Mouse (Mus musculus) forebrain, embryonic 14.5 days (tissue): ENCODE measurements around the gene Ifne. TPM values are rescaled to one million over a fixed set of nuclear protein-coding genes. Genes with fewer than 3 reads are reported as not detected.
A peak's percentile ranks its signal among the peaks of the same experiment; 100 is the strongest.
"Not testable (repeated sequence)": the region's sequence is repeated elsewhere in the genome, so short reads cannot be mapped to it uniquely, and the experiment has no call there.

Experiments used
- ATAC-seq: fragments of 200-750 bp; cut with Nextera tagmentation; 2 replicates; pipeline ENCODE4 v1.8.0; 2017; ENCODE audit warnings: mild to moderate bottlenecking, moderate library complexity
- DNase-seq: peaks from one replicate; pipeline ENCODE4 v3.0.0-alpha.2; 2015; ENCODE audit warnings: low spot score
- H3K27ac ChIP-seq: fragments of 300-500 bp; sonication (generic); 2 replicates; pipeline ENCODE4 v1.5.1; 2014; ENCODE audit warnings: low read depth, mild to moderate bottlenecking, control low read depth, low read length, moderate library complexity
- H3K27me3 ChIP-seq: fragments of 300-500 bp; sonication (generic); replicated peaks from 2 replicates; pipeline ENCODE4 v1.6.1; 2014; ENCODE audit warnings: low read length, control low read depth, mixed read lengths; ENCODE audit not compliant: control insufficient read depth, insufficient read depth
- H3K36me3 ChIP-seq: fragments of 300-500 bp; sonication (generic); 2 replicates; pipeline ENCODE4 v1.6.1; 2014; ENCODE audit warnings: low read length, control low read depth; ENCODE audit not compliant: control insufficient read depth, insufficient read depth
- H3K4me1 ChIP-seq: fragments of 300-500 bp; sonication (generic); 2 replicates; pipeline ENCODE4 v1.6.1; 2014; ENCODE audit warnings: antibody characterized with exemption, low read length, control low read depth; ENCODE audit not compliant: control insufficient read depth, insufficient read depth
- H3K4me2 ChIP-seq: fragments of 300-500 bp; sonication (generic); 2 replicates; pipeline ENCODE4 v1.6.1; 2014; ENCODE audit warnings: mild to moderate bottlenecking, control low read depth, low read length
- H3K4me3 ChIP-seq: fragments of 300-500 bp; sonication (generic); 2 replicates; pipeline ENCODE4 v1.5.1; 2014; ENCODE audit warnings: low read depth, low read length, control low read depth
- H3K9ac ChIP-seq: fragments of 300-500 bp; sonication (generic); 2 replicates; pipeline ENCODE4 v1.6.1; 2014; ENCODE audit warnings: mild to moderate bottlenecking, low read length, control low read depth, moderate library complexity
- H3K9me3 ChIP-seq: fragments of 300-500 bp; sonication (generic); replicated peaks from 2 replicates; pipeline ENCODE4 v1.6.1; 2016; ENCODE audit warnings: low read length, control low read depth, mixed read lengths; ENCODE audit not compliant: control insufficient read depth
- WGBS: fragments of 180-500 bp; shearing (Covaris S2); extraction: QIAGEN DNeasy Blood & Tissue Kit; methylation state at CpG from one replicate; pipeline ENCODE4 v1.1.7; 2014; 5-methylcytosine and 5-hydroxymethylcytosine counted together
- polyA plus RNA-seq: library from polyadenylated mRNA; unstranded; fragments of >200 nt; fragmentation: Nextera tagmentation; extraction: Ambion mirVana; gene quantifications from 2 replicates; pipeline ENCODE4 v1.2.1, GENCODE M21; 2014

Ifne gene
- polyA plus RNA-seq, 1 experiment from 2014 or later = not detected

DNA sequence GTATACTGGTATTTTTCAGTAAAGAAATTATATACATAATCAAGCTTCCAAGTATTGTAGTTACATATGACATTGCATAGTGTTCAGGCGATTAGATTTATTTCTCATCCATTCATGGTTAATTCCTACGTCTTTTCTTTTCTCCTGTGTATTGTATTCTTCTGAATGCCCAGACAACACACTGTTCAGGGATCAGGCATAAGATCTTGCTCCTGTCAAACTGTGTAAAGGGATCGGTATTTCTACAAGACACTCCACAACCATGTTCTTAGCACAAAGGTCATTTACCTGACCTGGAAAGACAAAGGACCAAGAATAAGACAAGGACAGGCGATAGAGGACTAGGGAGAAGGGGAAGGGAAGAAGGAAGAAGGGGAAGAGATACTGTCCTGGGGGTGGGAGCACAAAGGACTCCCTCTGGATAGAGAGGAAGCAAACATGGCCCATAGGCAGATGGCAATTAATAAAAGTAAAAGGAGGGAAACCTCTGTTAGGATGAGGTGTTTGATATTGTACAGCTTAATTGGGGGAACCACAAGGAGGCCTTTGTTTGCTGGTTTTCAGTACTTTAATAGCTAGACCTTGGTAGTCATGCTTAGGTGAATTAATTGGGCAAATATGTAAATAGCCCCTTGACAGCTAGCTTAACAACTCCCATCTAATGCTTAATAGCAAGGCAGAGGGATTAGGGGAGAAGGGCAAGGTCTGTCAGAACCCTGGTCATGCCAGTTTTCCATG is 28.8 kb downstream of the Ifne start:
- no peaks in the 10 kb centered on the region for H3K9me3 ChIP-seq
- peak; percentile 90 for ATAC-seq
- WGBS = 10% methylated on average over 4 of the region's 4 CpGs
- peak; percentile 67 for DNase-seq
- H3K4me2 ChIP-seq = no peak overlapping the region
- no peak overlapping the region; the same call in 1 of the 2 replicates for H3K27ac ChIP-seq
- H3K36me3 ChIP-seq = no peaks in the 10 kb centered on the region
- no peaks in the 10 kb centered on the region for H3K4me1 ChIP-seq
- H3K27me3 ChIP-seq = no peaks in the 10 kb centered on the region
- no peak overlapping the region for H3K9ac ChIP-seq
- H3K4me3 ChIP-seq = no peak overlapping the region

DNA sequence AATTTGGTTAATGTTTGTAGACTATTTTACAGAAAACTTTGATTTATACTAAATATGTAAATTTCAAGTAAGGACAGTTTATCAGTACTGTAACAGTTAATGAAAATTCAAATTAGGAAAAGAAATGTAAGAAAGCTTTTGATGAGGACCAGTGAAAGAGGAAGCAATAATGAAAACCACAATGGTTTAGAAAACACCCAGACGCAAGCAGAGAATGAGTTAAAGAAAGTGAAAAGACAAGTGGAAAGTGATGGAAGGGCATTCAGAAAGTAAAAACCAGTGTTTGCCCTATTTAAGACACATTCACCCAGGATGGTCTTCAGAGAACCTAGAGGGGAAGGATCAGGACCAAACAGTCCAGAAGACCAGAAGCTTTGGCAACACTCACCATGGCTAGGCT is 30.3 kb downstream of the Ifne start, which contains the start of gene Ifna1:
Gene Ifna1 (plus strand): TSS at position 390 of the 400 bp plus-strand sequence.
- H3K4me1 ChIP-seq = no peaks in the 10 kb centered on the region
- H3K36me3 ChIP-seq = no peaks in the 10 kb centered on the region
- H3K4me3 ChIP-seq = no peak within 1 kb of the TSS
- DNase-seq (no peak), ATAC-seq (no peak)
- no peak within 1 kb of the TSS for H3K4me2 ChIP-seq
- H3K9ac ChIP-seq = no peak within 1 kb of the TSS
- H3K27ac ChIP-seq = no peak within 1 kb of the TSS
- H3K9me3 ChIP-seq = no peaks in the 10 kb centered on the region
- H3K27me3 ChIP-seq = no peaks in the 10 kb centered on the region
- WGBS = 35% methylated on average over 1 of the region's 1 CpGs

DNA sequence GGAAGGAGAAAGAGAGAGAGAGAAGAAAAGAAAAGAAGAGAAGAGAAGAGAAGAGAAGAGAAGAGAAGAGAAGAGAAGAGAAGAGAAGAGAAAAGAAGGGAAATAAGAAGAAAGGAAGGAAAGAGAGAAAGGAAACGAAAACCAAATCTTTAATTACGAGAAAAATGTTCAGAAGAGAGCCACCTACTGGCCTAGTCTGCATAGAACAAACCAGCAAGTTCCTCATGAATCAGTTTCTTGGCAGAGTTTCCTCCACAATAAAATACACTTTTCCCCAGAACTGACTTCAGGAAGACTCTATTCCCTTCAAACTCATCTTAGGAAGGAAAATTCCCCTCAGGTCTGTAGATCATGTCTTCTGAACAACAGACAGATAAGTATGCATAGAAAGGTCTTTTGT is 34.7 kb downstream of the Ifne start:
- no peak overlapping the region for H3K4me3 ChIP-seq
- H3K9ac ChIP-seq = no peak overlapping the region
- H3K4me1 ChIP-seq = no peaks in the 10 kb centered on the region
- WGBS = 55% methylated on average over 2 of the region's 2 CpGs
- H3K27ac ChIP-seq = no peak overlapping the region
- H3K36me3 ChIP-seq = no peaks in the 10 kb centered on the region
- H3K4me2 ChIP-seq = no peak overlapping the region
- ATAC-seq (no peak), DNase-seq (no peak)
- H3K27me3 ChIP-seq = no peaks in the 10 kb centered on the region
- H3K9me3 ChIP-seq = no peaks in the 10 kb centered on the region

DNA sequence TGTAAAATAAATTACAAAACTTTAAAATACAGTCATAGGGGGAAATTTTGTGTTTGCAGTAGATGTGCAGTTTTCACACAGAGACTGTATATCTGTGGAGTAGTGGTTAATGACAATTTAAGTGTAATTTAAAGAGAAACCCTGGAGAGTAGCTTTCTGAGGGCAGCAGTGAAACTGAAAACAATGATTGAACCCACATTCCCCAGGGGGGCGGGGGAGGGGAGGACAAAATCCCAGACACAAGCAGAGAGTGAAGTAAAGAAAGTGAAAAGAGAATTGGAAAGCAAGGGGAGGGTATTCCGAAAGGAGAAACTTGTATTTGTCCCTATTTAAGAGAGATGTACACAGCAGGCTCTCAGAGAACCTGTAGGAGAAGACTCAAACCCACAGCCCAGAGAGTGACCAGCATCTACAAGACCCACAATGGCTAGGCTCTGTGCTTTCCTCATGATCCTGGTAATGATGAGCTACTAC is 38.5 kb downstream of the Ifne start, which contains the start of gene Ifna4:
Gene Ifna4 (plus strand): TSS at position 424 of the 474 bp plus-strand sequence.
- Histone ChIP-seq H3K9ac (no peak within 1 kb of the TSS), H3K4me2 (no peak within 1 kb of the TSS), H3K36me3 (no peaks in the 10 kb centered on the region), H3K27ac (no peak within 1 kb of the TSS), H3K4me1 (no peaks in the 10 kb centered on the region), H3K9me3 (no peaks in the 10 kb centered on the region), H3K27me3 (no peaks in the 10 kb centered on the region), H3K4me3 (no peak within 1 kb of the TSS)
- DNase-seq (no peak), ATAC-seq (no peak)
- 35% methylated on average over 2 of the region's 2 CpGs for WGBS

DNA sequence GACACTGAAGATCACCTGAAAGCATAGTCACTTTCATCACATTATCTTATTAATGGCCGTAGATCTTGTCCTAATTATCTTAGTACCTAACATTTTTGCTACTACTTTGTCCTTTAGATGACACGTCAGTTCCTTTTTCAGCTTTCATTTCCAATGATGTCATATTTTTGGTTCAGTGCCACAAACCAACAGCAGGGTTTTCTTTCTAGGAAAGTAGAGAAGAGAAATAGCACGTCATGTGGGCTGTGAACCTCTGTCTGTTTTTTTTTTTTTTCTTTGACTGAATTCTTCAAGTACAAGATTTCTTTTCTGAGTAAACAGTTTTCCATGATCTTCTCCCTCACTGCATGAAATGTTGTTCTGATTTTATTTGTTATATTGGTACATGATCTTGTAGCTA is 39.9 kb downstream of the Ifne start:
- WGBS = 70% methylated on average over 3 of the region's 3 CpGs
- ATAC-seq (no peak), DNase-seq (no peak)
- no peak overlapping the region for H3K9ac ChIP-seq
- H3K9me3 ChIP-seq = no peaks in the 10 kb centered on the region
- H3K4me1 ChIP-seq = no peaks in the 10 kb centered on the region
- no peaks in the 10 kb centered on the region for H3K27me3 ChIP-seq
- H3K4me2 ChIP-seq = no peak overlapping the region
- no peak overlapping the region for H3K4me3 ChIP-seq
- H3K36me3 ChIP-seq = no peaks in the 10 kb centered on the region
- H3K27ac ChIP-seq = no peak overlapping the region

DNA sequence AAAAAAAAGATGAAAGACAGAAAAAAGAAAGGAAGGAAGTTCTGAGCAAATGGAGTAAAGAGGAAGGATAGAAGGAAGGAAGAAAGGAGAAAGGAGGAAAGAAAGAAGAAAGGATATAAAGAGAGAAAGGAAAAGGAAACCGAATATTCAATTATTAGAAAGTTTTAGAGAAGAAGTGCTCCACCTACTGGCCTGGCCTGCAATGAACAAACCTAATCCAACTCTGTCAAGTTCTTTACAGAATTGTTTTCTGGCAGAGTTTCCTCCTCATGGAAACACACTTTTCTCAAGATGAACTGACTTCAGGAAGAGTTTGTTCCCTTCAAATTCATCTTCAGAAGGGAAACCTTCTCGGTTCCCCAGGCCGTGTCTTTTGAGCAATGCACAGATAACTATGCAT is 41.2 kb downstream of the Ifne start:
- Histone ChIP-seq H3K9ac (no peak overlapping the region), H3K9me3 (no peaks in the 10 kb centered on the region), H3K4me1 (no peaks in the 10 kb centered on the region), H3K4me3 (no peak overlapping the region), H3K36me3 (no peaks in the 10 kb centered on the region), H3K4me2 (no peak overlapping the region), H3K27ac (no peak overlapping the region), H3K27me3 (no peaks in the 10 kb centered on the region)
- 40% methylated on average over 3 of the region's 3 CpGs for WGBS
- no peak for ATAC-seq
- peak; percentile 19 for DNase-seq

DNA sequence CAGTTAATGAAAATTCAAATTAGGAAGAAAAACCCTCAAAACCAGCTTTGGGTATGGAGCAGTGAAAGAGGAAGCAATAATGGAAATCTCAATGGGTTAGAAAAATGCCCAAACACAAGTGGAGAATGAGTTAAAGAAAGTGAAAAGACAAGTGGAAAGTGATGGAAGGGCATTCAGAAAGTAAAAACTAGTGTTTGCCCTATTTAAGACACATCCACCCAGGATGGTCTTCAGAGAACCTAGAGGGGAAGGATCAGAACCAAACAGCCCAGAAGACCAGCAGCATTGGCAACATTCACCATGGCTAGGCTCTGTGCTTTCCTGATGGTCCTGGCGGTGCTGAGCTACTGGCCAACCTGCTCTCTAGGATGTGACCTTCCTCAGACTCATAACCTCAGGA is 44.8 kb downstream of the Ifne start, which contains the start of gene Ifna5:
Gene Ifna5 (plus strand): TSS at position 301 of the 400 bp plus-strand sequence.
- not testable (repeated sequence) for H3K4me3 ChIP-seq, ATAC-seq, H3K36me3 ChIP-seq, H3K9ac ChIP-seq, H3K4me2 ChIP-seq, DNase-seq, H3K27ac ChIP-seq, H3K9me3 ChIP-seq, H3K4me1 ChIP-seq, H3K27me3 ChIP-seq
- 80% methylated on average over 1 of the region's 1 CpGs for WGBS

DNA sequence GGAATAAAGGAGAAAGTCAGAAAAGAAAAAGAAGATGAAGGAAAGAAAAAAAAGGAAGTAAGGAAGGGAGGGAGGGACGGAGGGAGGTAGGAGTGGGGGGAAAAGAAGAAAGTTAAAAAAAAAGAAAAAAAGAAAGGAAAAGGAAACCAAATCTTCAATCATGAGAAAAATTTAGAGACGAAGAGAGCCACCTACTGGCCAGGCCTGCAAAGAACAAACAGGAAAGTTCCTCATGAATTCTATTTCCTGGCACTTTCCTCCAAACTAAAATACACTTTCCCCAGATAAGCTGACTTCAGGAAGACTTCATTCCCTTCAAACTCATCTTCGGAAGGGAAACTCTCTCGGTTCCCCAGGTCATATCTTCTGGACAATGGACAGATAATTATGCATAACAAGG is 49.5 kb downstream of the Ifne start:
- no peak for ATAC-seq
- Histone ChIP-seq H3K4me3 (no peak overlapping the region), H3K9ac (no peak overlapping the region), H3K27ac (no peak overlapping the region), H3K4me1 (no peaks in the 10 kb centered on the region), H3K27me3 (no peaks in the 10 kb centered on the region), H3K4me2 (no peak overlapping the region), H3K9me3 (no peaks in the 10 kb centered on the region), H3K36me3 (no peaks in the 10 kb centered on the region)
- DNase-seq = peak; percentile 48
- 23% methylated on average over 4 of the region's 4 CpGs for WGBS
